Mouse (Mus musculus) liver, postnatal 0 days (tissue): ENCODE data around the gene Mrps10.

Experiments used
- CTCF ChIP-seq: sonication (generic); IDR thresholded peaks from 2 replicates; pipeline ENCODE4 v1.5.1; 2016; ENCODE audit warnings: antibody characterized with exemption, low read depth
- EP300 ChIP-seq: IDR thresholded peaks from 2 replicates; pipeline ENCODE4 v1.6.1; 2016; ENCODE audit warnings: antibody characterized with exemption, low read depth, mild to moderate bottlenecking

DNA sequence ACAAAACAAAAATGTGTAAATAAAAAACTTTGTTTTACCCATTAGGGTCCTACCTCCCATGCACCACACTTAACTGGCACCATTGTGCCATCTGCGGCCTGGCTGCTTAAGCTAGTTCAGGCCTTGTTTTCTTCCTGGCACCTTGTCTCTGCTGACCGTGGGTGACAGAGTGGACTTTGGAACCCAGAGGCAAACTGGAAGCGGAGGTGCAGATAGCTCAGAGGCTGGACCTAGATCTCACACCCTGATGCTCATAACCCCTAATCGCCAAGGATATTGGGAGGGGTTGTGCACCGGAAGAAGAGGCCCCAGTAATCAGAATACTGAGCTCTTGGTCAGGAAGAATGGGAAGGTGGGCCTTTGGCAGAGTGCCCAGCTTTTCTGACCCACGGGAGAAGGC, 55.5 kb downstream of the Mrps10 start:
- TF ChIP-seq EP300 (no peak), CTCF (no peak)
